Mouse (Mus musculus): ENCODE results near the gene Lrrc27. TPM values are rescaled to one million over a fixed set of nuclear protein-coding genes. Genes with fewer than 3 reads are reported as not detected.

Gene Lrrc27
- total RNA-seq, 2 experiments from 2014 or later: 2.5 to 3.6 TPM

DNA sequence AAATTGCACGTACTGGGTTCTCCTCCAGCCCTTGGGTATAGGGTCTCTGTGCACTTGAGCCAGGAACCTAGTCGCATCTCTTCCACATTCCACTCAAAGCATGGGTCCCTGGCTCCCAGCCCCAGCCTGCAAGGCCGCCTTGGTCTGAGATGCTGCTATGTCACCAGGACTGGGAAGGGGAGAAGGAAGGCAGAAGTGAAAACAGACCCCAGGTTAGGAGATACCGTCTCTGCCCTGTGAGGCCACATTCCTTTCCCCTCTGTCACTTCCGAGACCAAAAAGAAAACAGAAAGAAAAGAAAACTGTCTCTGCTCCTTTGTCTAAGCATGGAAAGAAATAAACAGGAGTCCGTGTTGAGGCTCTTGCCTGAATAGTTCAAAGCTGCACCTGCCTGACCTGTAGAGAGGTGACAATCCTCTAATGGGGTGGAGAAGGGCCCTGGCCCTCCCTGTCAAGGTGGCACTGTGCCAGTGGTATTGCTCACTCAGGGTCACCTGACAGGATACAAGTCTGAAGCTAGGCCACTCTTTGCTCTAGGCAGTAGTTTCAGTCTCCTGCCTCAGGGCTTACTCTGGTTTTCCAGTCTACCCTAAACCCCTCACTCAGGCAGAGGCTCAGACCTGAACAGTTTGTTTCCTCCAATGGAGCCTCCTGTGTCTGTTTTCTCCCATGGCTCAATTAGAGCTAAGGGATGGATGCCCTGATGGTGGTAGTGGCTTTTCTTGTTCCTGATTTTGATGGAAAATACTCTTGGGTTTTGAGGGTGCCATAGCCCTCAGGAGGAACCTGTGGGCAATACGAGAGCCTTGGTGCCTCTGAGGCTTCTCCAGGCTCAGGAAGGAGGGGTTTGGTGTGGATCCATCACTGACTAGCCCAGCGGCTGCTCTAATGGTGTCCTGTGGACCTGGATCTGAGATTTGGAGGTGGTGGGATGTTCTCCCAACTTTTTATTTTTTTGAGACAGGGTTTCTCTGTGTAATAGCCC lies 54.4 kb downstream of the Lrrc27 start:
- intact Hi-C loops (cut with DNase I): no loop called here
- DNase-seq: no peak

DNA sequence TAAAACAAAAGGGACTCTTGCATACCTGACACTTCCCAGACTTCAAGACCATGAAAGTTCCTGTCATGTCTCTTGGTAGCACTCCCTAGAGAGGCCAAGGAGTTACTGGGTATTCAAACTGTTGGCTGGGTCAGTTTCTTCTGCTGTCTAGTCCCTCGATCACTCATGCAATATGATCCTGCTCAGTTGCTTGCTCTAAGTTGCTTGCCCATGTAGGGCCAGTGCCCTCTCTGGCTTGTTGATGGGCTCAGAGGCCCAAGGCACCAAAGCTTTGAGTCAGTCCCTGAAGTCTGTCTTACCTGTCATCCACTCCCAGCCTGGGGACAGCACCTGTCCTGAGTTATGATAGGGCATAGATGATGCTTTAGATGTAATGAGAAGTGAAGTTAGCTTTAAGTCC lies 58.0 kb downstream of the Lrrc27 start:
- DNase-seq: no peak
- intact Hi-C loops (cut with DNase I): no loop called here

DNA sequence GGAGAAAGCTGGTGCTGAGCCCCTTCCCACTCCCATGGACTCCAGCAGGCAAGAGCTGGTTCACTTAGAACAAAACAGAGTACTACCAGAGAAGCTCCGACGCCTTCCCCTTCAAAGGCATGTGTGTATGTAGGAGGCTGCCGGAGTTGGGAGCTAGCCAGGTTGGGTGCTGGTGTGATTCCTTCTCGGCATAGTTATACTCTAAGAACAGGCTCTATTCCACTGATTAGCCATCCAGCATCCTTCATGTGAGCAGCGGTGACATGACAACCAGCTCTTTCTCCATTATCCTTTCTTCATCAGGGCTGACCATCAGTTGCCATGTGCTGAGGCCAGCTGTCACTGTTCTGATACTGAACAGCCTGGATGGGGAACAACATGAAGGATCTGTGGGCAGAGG lies 59.1 kb downstream of the Lrrc27 start:
- no peak for DNase-seq
- intact Hi-C loops (cut with DNase I): no loop called here

DNA sequence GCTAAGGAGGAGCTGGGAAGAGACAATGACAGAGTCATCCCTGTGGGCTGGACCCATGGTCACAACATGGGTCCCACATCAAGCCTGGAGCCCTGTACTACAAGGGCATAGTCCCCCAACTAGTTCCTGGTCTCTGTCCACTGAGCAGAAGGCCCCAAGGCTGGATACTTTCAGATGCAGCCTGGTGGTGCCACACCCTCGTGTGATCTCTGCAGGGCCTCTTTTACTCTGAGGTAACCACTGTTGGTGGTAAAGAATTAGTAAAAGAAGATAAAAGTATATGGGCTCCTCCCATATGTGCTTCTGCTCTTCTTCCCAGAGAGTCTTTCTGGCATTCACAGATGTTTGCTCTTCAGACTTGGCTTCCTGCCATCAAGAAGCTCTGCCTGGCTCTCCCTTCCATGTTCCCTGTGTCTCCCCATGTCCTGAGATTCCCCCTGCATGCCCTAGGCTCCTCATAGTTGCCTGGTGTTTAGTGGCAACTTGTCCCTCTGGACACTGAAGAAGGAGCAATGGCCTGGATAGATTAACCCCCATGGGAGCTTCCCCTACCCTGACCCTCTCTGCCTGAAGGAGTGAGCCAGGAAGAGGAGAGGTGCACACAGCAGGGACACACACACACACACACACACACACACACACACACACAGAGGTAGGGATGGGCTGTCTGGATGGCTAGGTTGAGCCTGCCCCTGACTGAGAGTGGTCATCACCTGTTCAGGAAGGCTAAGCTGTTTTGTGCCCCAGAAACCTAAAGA lies 60.0 kb downstream of the Lrrc27 start:
- no peak for DNase-seq
- intact Hi-C loops (cut with DNase I): no loop called here

DNA sequence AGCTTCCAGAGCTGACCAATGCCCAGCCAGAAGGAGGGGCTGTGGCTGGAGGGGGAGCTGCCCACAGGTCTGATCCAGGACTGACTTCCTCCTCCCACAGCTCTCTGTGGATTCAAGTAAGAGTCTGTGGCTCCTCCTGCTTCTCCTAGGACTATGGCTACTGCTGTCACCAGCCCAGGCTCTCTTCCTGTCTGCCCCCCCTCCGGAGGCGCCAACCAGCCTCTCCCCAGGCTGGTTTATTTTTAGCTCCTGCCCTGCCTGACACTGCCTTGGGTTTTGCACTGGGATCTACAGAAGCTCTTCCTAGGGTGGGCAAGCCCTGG lies 60.6 kb downstream of the Lrrc27 start:
- peak in 1 of 2 experiments; percentile 45 for DNase-seq
- intact Hi-C loops (cut with DNase I): no loop called here

DNA sequence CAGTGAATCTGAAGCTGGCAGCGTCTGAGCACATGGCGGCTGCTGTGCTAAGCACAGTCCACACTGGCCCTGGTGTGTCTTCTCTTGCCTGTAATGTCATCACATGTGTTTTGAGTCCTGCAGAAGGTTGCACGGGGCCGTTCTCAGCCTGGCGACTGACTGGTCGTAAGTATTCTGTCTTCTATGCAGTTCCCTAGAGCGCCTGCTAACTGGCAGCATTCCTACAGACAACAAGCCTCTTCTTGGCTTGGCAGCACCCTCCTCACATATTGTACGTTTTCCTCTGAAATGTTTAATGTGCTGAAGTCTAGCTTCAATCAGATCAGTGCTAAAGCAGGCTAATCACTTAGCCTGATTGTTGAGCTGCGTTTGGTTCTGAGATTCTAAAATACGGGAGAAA lies 62.8 kb downstream of the Lrrc27 start:
- intact Hi-C loops (cut with DNase I): no loop called here
- no peak for DNase-seq

DNA sequence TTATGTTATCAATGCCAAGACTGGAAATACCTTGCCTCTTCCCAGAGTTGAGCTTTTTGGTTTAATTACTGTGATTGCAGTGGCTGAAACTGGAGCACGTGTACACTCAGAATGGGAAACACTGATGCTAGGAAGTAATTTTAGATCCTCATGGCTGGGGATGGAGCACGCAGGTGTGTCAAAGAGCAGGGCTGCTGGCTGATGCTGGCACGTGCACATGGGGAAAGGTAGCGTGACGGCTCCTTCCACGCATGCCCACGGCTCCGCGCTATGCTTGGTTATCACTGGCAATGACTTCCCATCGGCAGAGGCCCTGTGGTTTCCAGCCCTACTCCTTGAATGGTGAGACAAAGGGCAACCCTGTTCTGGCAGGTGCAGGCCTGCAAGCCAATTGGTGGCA lies 63.4 kb downstream of the Lrrc27 start:
- intact Hi-C loops (cut with DNase I): no loop called here
- DNase-seq: no peak

DNA sequence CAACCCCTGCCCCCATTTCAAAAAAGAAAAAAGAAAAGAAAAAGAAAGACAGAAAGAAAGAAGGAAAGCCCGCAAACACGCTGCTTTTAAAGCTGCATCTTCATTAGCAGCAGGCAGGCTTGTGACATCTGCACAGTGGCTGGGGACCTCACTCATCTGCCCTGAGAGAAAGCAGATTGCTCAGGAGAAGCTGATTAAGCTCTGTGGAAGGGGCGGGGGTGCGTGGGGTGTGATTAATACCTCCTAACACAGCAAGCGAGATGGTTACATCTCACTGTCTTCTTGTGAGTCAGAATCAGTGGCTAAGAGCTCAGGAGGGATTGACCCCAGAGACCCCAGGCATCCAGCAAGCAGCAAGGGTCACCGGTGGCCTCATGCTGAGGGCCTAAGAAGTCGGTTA lies 64.7 kb downstream of the Lrrc27 start:
- no peak for DNase-seq

DNA sequence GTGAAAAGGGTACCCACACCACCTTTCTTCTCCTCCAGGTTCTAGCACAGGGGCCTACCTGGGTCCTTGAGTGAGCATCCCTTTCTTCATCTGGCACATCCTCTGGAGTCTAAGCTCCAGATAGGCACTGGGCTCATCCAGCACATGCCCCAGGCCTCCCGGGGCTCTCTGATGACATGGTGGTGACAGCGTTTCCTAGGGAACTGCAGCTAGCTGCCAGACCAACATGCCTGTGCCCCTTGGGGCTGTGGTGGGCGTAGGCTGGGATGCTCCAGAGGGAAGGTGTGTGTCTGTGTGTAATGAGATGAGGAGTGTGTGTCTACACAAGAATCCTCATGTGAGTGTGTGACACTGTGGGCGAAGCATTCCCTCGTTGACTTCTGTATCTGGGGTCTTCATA lies 66.8 kb downstream of the Lrrc27 start:
- no peak for DNase-seq
- intact Hi-C loops (cut with DNase I): no loop called here

More for the DNA sequence above, 64.7 kb downstream of the Lrrc27 start:
- intact Hi-C loops (cut with DNase I): no loop called here

DNA sequence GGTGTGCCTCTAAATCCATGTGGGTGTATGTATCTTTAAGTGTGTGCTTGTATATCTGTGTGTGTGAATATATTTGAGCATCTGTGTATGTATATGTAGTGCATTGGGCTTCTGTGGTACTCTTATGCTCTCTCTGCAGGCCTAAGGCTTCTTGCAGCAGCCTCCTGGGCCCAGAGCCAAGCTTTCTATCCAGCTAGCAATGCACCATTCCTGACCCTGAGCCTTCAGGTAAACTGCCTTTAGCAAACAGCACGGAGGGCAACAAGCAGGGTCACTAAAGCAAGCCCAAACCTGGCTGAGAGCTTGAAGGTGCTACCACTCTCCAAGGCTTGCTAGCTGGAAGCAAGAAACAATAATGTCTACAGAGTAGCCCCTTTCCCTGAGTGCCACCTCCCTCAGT lies 67.3 kb downstream of the Lrrc27 start:
- DNase-seq: no peak
- intact Hi-C loops (cut with DNase I): no loop called here

DNA sequence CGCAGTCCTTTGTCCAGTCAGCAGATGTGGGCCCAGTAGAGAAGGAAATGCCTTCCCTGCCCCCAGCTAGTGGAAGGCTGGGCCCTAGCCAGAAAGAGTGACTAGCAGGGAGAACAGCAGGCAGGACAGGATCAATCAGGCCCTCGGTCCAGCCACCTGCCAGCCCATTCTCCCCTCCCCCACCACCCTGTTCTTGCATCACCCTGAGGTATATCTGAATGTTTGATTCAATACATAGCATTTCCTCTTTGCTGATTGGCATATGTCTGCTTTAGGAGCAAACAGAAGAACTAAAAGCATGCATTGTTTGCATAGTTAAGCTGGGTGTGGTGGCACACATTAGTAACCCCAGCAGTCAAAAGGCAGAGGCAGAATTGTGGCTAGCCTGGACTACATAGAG lies 68.4 kb downstream of the Lrrc27 start:
- no peak for DNase-seq
- intact Hi-C loops (cut with DNase I): no loop called here

DNA sequence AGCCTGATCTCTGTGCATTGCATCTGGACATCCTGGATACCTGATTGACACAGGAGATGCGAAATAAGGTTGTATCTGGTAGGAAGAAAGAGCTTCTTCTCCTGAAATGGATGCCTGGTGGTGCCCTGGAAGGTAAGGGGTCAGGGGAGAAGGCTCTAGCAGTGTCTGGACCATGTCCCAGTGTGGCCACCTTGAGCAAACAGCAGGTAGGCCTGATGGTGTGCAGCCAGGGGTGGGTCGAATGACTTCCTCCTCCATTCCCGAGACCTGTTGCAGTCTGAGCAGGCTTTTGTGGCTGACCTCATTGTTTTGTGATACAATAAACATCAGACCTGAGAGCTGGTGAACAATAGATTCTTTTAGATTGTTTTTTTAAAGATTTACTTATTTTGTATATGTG lies 69.2 kb downstream of the Lrrc27 start:
- no peak for DNase-seq
- intact Hi-C loops (cut with DNase I): no loop called here

DNA sequence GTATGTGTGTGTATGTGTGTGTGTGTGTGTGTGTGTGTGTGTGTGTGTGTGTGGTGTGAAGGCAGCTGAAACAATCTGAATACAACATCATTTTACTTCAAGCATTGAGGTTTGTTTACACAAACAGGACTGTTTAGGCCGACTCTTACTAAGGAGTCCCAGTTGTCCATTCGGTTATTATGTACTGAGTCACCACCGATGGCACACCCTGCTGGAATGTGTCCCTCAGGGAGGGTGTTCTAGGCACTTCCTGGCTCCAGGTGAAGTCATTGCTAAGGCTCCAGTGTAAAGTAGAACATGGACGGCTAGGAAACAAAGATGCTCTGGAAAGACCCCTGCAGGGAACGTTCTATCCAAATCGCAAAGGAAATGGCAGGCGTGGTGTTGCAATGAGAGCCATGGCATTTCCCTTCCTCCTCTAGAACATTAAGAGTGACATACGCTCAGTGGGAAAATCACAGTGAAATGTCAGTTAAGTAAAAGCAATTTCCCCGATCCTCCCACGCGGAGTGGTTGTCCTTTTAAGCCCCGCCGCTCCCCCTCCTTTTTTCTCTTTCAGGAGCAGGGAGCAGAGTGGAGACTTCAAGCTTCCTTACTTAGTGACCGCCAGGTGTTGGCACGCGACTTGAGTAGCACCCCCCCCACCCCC lies 72.6 kb downstream of the Lrrc27 start:
- intact Hi-C loops (cut with DNase I): loop anchor here (5.0 kb wide), 1 partner anchor 163 kb away; no protein-coding TSS in a partner anchor

DNA sequence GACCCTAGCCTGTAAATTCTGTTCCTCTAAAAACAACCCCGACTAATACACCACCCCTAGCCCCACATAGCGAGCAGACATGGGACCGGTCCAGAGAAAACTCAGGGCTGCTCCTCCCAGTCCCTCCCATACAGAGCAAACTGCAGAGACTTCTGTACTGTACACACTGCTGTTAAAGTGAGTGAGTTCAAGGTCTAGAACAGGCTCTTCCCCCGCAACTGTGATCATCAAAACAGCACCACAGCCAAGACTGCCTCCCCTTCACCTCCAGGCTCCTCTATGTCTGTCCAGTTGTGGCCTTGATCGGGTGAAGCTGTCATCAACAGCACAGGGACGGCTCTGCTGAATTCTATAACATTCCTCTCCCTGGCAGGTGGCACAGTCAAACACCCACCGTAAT lies 75.8 kb downstream of the Lrrc27 start:
- no peak for DNase-seq
- intact Hi-C loops (cut with DNase I): loop anchor here (5.0 kb wide), 1 partner anchor 166 kb away; no protein-coding TSS in a partner anchor

More for the DNA sequence above, 72.6 kb downstream of the Lrrc27 start:
- no peak for DNase-seq

Other genes with a start within 250 kb of the Lrrc27 start
- under 1 TPM; 0.30 to 0.51 TPM for gene Dpysl4, start 127.0 kb upstream of the Lrrc27 start, total RNA-seq (2021)
- under 1 TPM; 0.10 to 0.38 TPM for gene Stk32c, start 319 bp downstream of the Lrrc27 start, total RNA-seq (2021)
- gene Pwwp2b, start 35.5 kb downstream of the Lrrc27 start, total RNA-seq (2021): 1 to 10 TPM; 2.5 to 3.1 TPM
- gene Inpp5a, start 176.1 kb downstream of the Lrrc27 start, total RNA-seq (2021): 10 to 100 TPM; 61.3 to 72.5 TPM